Mouse (Mus musculus): ENCODE measurements around the gene Etnk2. TPM values are rescaled to one million over a fixed set of nuclear protein-coding genes. Genes with fewer than 3 reads are reported as not detected.

Etnk2 gene
- polyA plus RNA-seq, 1 experiment: 5.6 TPM

DNA sequence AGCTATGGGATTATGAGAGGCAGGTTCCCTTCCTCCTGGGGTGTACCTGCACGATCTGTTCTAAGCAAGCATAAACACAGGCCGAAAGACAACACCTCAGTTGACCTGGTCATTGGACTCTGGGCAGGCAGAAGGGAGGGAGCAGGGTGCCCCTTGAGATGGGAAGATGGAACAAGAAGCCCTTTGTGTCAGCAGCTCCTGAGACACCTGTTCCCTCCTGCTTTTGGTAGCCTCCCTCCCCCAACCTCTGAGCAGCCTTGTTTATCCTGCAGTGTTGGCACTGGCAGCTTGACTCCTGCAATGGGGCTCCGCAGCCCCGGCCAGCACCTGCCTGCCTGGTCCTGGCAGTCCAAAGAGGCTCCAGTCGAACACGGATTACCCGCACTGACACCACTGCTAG is 51.7 kb downstream of the Etnk2 start:
- Histone ChIP-seq H3K4me1 (ENCODE audit: control insufficient read depth, insufficient read depth, low read length) (peaks cover 4% of the 10 kb centered on the region), H3K27me3 (ENCODE audit: control insufficient read depth, insufficient read depth, low read length) (no peaks in the 10 kb centered on the region), H3K4me3 (replicated peaks; ENCODE audit: insufficient read depth, low read depth, low read length) (no peak overlapping the region), H3K27ac (ENCODE audit: insufficient read depth, low read length) (no peak overlapping the region)
- 23% methylated on average over 7 of the region's 7 CpGs for WGBS
- DNase-seq: no peak
- TF ChIP-seq CTCF (IDR thresholded peaks at IDR 0.05; ENCODE audit: borderline replicate concordance, insufficient read depth, low read depth, low read length) (no peak), POLR2A (IDR thresholded peaks at IDR 0.05; ENCODE audit: borderline replicate concordance, insufficient read depth, low read length) (no peak)

GRCm38 (mm10) chr1:133415505-133415904 is 52.1 kb downstream of the Etnk2 start:
- WGBS: 43% methylated on average over 6 of the region's 6 CpGs
- H3K4me1 ChIP-seq (ENCODE audit: control insufficient read depth, insufficient read depth, low read length): peaks cover 4% of the 10 kb centered on the region
- no peak overlapping the region for H3K27ac ChIP-seq (ENCODE audit: insufficient read depth, low read length)
- H3K4me3 ChIP-seq (replicated peaks; ENCODE audit: insufficient read depth, low read depth, low read length): no peak overlapping the region
- no peak for DNase-seq
- no peaks in the 10 kb centered on the region for H3K27me3 ChIP-seq (ENCODE audit: control insufficient read depth, insufficient read depth, low read length)
- no peak for TF ChIP-seq POLR2A (IDR thresholded peaks at IDR 0.05; ENCODE audit: borderline replicate concordance, insufficient read depth, low read length)
- TF ChIP-seq CTCF (IDR thresholded peaks at IDR 0.05; ENCODE audit: borderline replicate concordance, insufficient read depth, low read depth, low read length): no peak

GRCm38 (mm10) chr1:133416472-133416871 is 53.1 kb downstream of the Etnk2 start:
- no peaks in the 10 kb centered on the region for H3K27me3 ChIP-seq (ENCODE audit: control insufficient read depth, insufficient read depth, low read length)
- no peak for DNase-seq
- WGBS: 87% methylated on average over 7 of the region's 7 CpGs
- H3K27ac ChIP-seq (ENCODE audit: insufficient read depth, low read length): no peak overlapping the region
- H3K4me3 ChIP-seq (replicated peaks; ENCODE audit: insufficient read depth, low read depth, low read length): no peak overlapping the region
- TF ChIP-seq POLR2A (IDR thresholded peaks at IDR 0.05; ENCODE audit: borderline replicate concordance, insufficient read depth, low read length): no peak
- TF ChIP-seq CTCF (IDR thresholded peaks at IDR 0.05; ENCODE audit: borderline replicate concordance, insufficient read depth, low read depth, low read length): no peak
- peaks cover 4% of the 10 kb centered on the region for H3K4me1 ChIP-seq (ENCODE audit: control insufficient read depth, insufficient read depth, low read length)

GRCm38 (mm10) chr1:133417113-133417512 is 53.7 kb downstream of the Etnk2 start:
- no peak for TF ChIP-seq POLR2A (IDR thresholded peaks at IDR 0.05; ENCODE audit: borderline replicate concordance, insufficient read depth, low read length)
- no peak for TF ChIP-seq CTCF (IDR thresholded peaks at IDR 0.05; ENCODE audit: borderline replicate concordance, insufficient read depth, low read depth, low read length)
- H3K4me3 ChIP-seq (replicated peaks; ENCODE audit: insufficient read depth, low read depth, low read length): no peak overlapping the region
- WGBS: 78% methylated on average over 3 of the region's 3 CpGs
- no peaks in the 10 kb centered on the region for H3K27me3 ChIP-seq (ENCODE audit: control insufficient read depth, insufficient read depth, low read length)
- H3K27ac ChIP-seq (ENCODE audit: insufficient read depth, low read length): no peak overlapping the region
- no peak for DNase-seq
- H3K4me1 ChIP-seq (ENCODE audit: control insufficient read depth, insufficient read depth, low read length): peaks cover 4% of the 10 kb centered on the region

- Histone ChIP-seq H3K4me3 (replicated peaks; ENCODE audit: insufficient read depth, low read depth, low read length) (no peak overlapping the region), H3K27ac (ENCODE audit: insufficient read depth, low read length) (no peak overlapping the region), H3K27me3 (ENCODE audit: control insufficient read depth, insufficient read depth, low read length) (no peaks in the 10 kb centered on the region), H3K4me1 (ENCODE audit: control insufficient read depth, insufficient read depth, low read length) (peaks cover 4% of the 10 kb centered on the region)
- TF ChIP-seq POLR2A (IDR thresholded peaks at IDR 0.05; ENCODE audit: borderline replicate concordance, insufficient read depth, low read length): no peak
- TF ChIP-seq CTCF (IDR thresholded peaks at IDR 0.05; ENCODE audit: borderline replicate concordance, insufficient read depth, low read depth, low read length): no peak
- DNase-seq: no peak
- 92% methylated on average over 1 of the region's 1 CpGs for WGBS
Observed at GRCm38 (mm10) chr1:133417539-133417938, 54.2 kb downstream of the Etnk2 start.

DNA sequence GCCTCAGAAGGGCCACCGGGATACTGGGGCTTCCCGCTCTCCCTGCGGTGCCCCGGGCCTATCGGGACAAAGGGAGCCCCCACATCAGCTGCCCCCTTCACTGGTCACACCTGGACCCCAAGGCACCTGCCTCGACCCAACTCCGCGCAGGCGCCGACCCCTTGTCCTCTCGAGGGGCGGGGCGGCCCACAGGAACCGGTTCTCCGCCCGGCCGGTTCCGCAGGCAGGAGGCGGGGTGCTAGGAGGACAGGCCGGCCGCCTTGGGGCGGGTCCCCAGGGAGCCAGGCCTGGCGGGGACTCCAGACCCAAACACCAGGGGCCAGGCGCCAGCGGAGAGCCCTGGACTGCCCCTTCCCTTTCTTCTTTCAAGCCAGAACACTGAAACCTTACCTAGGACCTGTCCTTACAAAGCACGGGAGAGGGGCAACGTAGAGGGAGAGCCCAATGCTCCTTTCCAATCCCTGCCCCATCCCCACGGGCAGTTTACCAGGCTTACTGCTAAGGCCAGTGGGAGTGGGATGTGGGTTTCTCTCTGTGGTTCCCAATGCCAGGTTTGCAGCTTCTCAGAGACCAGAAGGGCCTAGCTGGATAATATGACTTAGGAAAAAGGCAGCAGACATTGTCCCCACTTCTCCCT is 54.9 kb downstream of the Etnk2 start:
- WGBS: 40% methylated on average over 28 of the region's 28 CpGs
- DNase-seq: no peak
- H3K27me3 ChIP-seq (ENCODE audit: control insufficient read depth, insufficient read depth, low read length): peaks cover 2% of the 10 kb centered on the region; the same call in 1 of the 2 replicates
- H3K4me3 ChIP-seq (replicated peaks; ENCODE audit: insufficient read depth, low read depth, low read length): no peak overlapping the region
- H3K27ac ChIP-seq (ENCODE audit: insufficient read depth, low read length): no peak overlapping the region
- peaks cover 6% of the 10 kb centered on the region for H3K4me1 ChIP-seq (ENCODE audit: control insufficient read depth, insufficient read depth, low read length)
- TF ChIP-seq POLR2A (IDR thresholded peaks at IDR 0.05; ENCODE audit: borderline replicate concordance, insufficient read depth, low read length) (no peak), CTCF (IDR thresholded peaks at IDR 0.05; ENCODE audit: borderline replicate concordance, insufficient read depth, low read depth, low read length) (no peak)

DNA sequence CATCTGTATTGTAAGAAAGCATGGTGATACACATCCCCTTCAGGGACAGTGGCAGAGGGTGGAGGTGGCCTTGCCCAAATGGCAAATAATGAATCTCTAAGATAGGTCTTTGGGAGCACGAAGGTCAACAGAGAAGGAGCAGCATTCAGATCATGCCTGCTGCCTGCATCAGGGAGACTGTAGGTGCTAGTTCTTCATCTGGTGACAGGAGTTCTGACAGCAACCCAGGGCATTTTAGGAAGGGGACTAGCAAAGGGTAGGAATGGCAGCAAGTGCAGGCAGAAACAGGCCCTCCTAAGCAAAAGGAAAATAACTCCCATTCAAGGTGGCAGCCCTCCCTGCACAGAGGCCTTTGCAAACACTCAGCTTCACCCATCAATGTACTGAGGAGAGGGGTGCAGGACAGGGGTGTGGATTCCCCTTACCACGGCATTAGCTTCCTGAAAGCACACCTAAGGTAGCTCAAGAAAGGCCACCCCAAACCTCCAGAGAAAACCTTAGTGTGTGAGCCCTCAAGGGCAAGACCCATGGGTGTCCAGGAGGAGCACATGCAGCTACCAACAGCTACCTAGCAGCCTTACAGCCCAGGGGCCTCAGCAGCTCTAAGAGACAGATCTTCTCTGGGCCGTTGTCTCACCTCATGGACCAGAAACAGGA is 55.9 kb downstream of the Etnk2 start:
- H3K4me1 ChIP-seq (ENCODE audit: control insufficient read depth, insufficient read depth, low read length): peaks cover 6% of the 10 kb centered on the region
- WGBS: 87% methylated on average over 3 of the region's 3 CpGs

DNA sequence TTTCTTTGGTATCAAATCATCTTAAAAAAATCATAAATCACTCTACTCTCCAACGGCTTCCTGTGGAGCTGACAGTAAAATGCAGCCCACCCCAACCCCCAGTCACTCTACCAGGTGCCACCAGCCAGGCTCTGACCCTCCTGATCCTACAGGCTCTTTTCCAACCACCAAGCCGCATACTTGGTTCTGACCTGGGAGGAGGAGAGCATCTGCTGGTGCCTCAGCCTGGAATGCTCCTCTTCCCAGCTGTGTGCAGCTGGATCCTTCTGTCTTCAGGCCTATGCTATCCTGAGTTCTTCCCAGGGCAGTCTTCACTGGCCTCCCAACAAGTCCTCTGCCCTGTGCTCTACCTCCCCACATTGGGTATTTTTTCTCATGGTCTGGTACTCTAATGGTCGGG is 57.1 kb downstream of the Etnk2 start:
- peaks cover 3% of the 10 kb centered on the region; the same call in 1 of the 2 replicates for H3K4me1 ChIP-seq (ENCODE audit: control insufficient read depth, insufficient read depth, low read length)
- WGBS: 61% methylated on average over 3 of the region's 3 CpGs
- no peak overlapping the region for H3K4me3 ChIP-seq (replicated peaks; ENCODE audit: insufficient read depth, low read depth, low read length)
- TF ChIP-seq POLR2A (IDR thresholded peaks at IDR 0.05; ENCODE audit: borderline replicate concordance, insufficient read depth, low read length): no peak
- TF ChIP-seq CTCF (IDR thresholded peaks at IDR 0.05; ENCODE audit: borderline replicate concordance, insufficient read depth, low read depth, low read length): no peak
- no peak overlapping the region for H3K27ac ChIP-seq (ENCODE audit: insufficient read depth, low read length)
- peaks cover 2% of the 10 kb centered on the region; the same call in 1 of the 2 replicates for H3K27me3 ChIP-seq (ENCODE audit: control insufficient read depth, insufficient read depth, low read length)
- DNase-seq: no peak

More for the DNA sequence above, 55.9 kb downstream of the Etnk2 start:
- TF ChIP-seq CTCF (IDR thresholded peaks at IDR 0.05; ENCODE audit: borderline replicate concordance, insufficient read depth, low read depth, low read length) (no peak), POLR2A (IDR thresholded peaks at IDR 0.05; ENCODE audit: borderline replicate concordance, insufficient read depth, low read length) (no peak)
- DNase-seq: no peak
- Histone ChIP-seq H3K4me3 (replicated peaks; ENCODE audit: insufficient read depth, low read depth, low read length) (no peak overlapping the region), H3K27ac (ENCODE audit: insufficient read depth, low read length) (no peak overlapping the region), H3K27me3 (ENCODE audit: control insufficient read depth, insufficient read depth, low read length) (peaks cover 2% of the 10 kb centered on the region; the same call in 1 of the 2 replicates)

Data from cerebellum, adult 2 months (tissue).